Mouse (Mus musculus) lung, postnatal 0 days (tissue): ENCODE data around the gene Tcf12. TPM values are rescaled to one million over a fixed set of nuclear protein-coding genes. Genes with fewer than 3 reads are reported as not detected.

ENCODE experiments used
- ATAC-seq: fragments of 200-750 bp; cut with Nextera tagmentation; 2 replicates; pipeline ENCODE4 v1.8.0; 2017; ENCODE audit warnings: moderate library complexity
- DNase-seq: peaks from one replicate; pipeline ENCODE4 v3.0.0-alpha.2; 2016; ENCODE audit warnings: low spot score
- H3K27ac ChIP-seq: fragments of 300-500 bp; sonication (generic); 2 replicates; pipeline ENCODE4 v1.5.1; 2014; ENCODE audit warnings: antibody characterized with exemption, mild to moderate bottlenecking, low read length, mixed read lengths
- H3K27me3 ChIP-seq: fragments of 300-500 bp; sonication (generic); replicated peaks from 2 replicates; pipeline ENCODE4 v1.6.1; 2014; ENCODE audit warnings: low read length, mixed read lengths; ENCODE audit not compliant: insufficient read depth
- H3K36me3 ChIP-seq: fragments of 300-500 bp; sonication (generic); 2 replicates; pipeline ENCODE4 v1.6.1; 2014; ENCODE audit warnings: low read length, mixed read lengths; ENCODE audit not compliant: insufficient read depth
- H3K4me1 ChIP-seq: fragments of 300-500 bp; sonication (generic); 2 replicates; pipeline ENCODE4 v1.6.1; 2014; ENCODE audit warnings: antibody characterized with exemption, low read depth, low read length, mixed read lengths; ENCODE audit not compliant: insufficient read depth
- H3K4me2 ChIP-seq: fragments of 300-500 bp; sonication (generic); replicated peaks from 2 replicates; pipeline ENCODE4 v1.6.1; 2014; ENCODE audit warnings: low read depth, mild to moderate bottlenecking, low read length, moderate library complexity, mixed read lengths
- H3K4me3 ChIP-seq: fragments of 300-500 bp; sonication (generic); 2 replicates; pipeline ENCODE4 v1.5.1; 2014; ENCODE audit warnings: low read depth, low read length
- H3K9ac ChIP-seq: fragments of 300-500 bp; sonication (generic); replicated peaks from 2 replicates; pipeline ENCODE4 v1.6.1; 2014; ENCODE audit warnings: low read depth, mild to moderate bottlenecking
- H3K9me3 ChIP-seq: fragments of 300-500 bp; sonication (generic); 2 replicates; pipeline ENCODE4 v1.6.1; 2016; ENCODE audit warnings: low read length, mixed read lengths
- CTCF ChIP-seq: IDR thresholded peaks from 2 replicates; pipeline ENCODE4 v1.5.1; 2016; ENCODE audit warnings: antibody characterized with exemption, mild to moderate bottlenecking
- EP300 ChIP-seq: IDR thresholded peaks from 2 replicates; pipeline ENCODE4 v1.6.1; 2016; ENCODE audit warnings: antibody characterized with exemption, mild to moderate bottlenecking, control low read depth
- WGBS: fragments of 180-500 bp; shearing (Covaris S2); extraction: QIAGEN DNeasy Blood & Tissue Kit; methylation state at CpG from one replicate; pipeline ENCODE4 v1.1.7; 2014; 5-methylcytosine and 5-hydroxymethylcytosine counted together
- polyA plus RNA-seq: library from polyadenylated mRNA; unstranded; fragments of >200 nt; fragmentation: Nextera tagmentation; extraction: Ambion mirVana; gene quantifications from 2 replicates; pipeline ENCODE4 v1.2.1, GENCODE M21; 2015

Gene Tcf12
- polyA plus RNA-seq, 1 experiment from 2014 or later, result 34.1 TPM

DNA sequence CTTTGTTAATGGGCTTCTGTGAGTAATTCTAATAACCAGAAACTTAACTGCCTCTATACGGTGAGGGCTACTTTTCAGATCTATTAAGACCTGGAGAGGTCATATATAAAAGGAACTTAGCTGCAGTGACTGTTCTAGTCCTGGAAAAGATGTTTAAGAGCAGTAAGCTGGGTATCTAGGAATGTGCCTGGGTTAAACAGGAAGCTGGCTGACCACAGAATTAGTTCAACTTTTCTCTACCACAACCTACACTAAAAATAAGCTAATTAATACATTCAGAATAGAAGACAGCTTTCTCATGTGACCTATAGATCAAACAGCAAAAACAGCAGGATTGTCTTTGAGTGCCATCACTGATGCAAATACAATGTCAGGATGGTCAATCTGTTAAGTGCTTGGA, 98.1 kb downstream of the Tcf12 start:
- DNase-seq, result no peak
- ATAC-seq, result no peak
- Histone ChIP-seq H3K36me3 (no peaks in the 10 kb centered on the region), H3K9ac (no peak overlapping the region), H3K27me3 (no peaks in the 10 kb centered on the region), H3K4me1 (no peaks in the 10 kb centered on the region), H3K27ac (no peak overlapping the region), H3K4me2 (no peak overlapping the region), H3K4me3 (no peak overlapping the region), H3K9me3 (no peaks in the 10 kb centered on the region)
- WGBS, result 84% methylated on average over 1 of the region's 1 CpGs
- TF ChIP-seq CTCF (no peak), EP300 (no peak)

DNA sequence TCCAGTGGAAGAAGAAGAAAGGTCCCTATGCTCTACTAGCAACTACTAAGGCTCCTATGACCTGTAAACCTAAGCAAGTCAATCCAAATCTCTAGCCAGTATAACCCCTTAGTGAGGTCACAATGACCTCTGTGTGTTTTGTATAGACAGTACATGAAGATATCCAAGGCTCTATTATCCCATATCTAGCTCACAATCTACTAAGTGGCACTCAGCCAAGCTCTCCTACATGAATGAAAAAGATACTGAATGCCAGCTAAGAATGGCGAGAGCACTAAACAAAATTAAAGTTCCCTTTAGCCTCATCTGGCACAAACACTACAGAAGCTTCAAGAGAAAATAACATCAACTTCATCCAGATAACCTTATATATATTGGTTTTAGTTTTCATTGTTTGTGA, 103.0 kb downstream of the Tcf12 start:
- DNase-seq (no peak), ATAC-seq (no peak)
- WGBS, result 57% methylated on average over 1 of the region's 1 CpGs
- Histone ChIP-seq H3K27me3 (no peaks in the 10 kb centered on the region), H3K9me3 (no peaks in the 10 kb centered on the region), H3K9ac (no peak overlapping the region), H3K4me1 (no peaks in the 10 kb centered on the region), H3K27ac (no peak overlapping the region), H3K36me3 (no peaks in the 10 kb centered on the region), H3K4me2 (no peak overlapping the region), H3K4me3 (no peak overlapping the region)
- no peak for TF ChIP-seq EP300
- no peak for TF ChIP-seq CTCF

DNA sequence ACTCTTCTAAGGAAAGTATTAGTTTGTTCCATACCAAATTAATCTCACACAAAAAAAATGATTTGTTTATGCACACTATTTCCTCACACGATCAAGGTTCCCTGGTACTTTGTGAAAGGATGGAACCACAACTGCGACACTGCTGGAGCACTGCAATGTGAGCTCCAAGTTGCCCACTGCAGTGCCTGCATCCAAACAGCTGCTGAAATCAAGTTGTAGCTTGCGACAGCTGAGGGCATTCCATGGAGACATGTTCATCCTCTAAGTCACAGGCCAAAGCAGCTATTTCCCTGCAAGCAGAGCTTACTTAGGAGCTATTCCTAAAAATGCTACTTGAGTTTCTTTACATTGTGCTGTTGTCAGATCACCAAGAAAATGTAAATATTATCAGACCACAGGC, 120.5 kb downstream of the Tcf12 start:
- Histone ChIP-seq H3K9me3 (no peaks in the 10 kb centered on the region), H3K36me3 (no peaks in the 10 kb centered on the region), H3K27ac (no peak overlapping the region), H3K9ac (no peak overlapping the region), H3K27me3 (no peaks in the 10 kb centered on the region), H3K4me3 (no peak overlapping the region), H3K4me2 (no peak overlapping the region), H3K4me1 (no peaks in the 10 kb centered on the region; the same call in 1 of the 2 replicates)
- whole genome bisulfite sequencing, result 57% methylated on average over 3 of the region's 3 CpGs
- ATAC-seq (no peak; the same call in 1 of the 2 replicates), DNase-seq (no peak)
- TF ChIP-seq EP300 (no peak), CTCF (no peak)

DNA sequence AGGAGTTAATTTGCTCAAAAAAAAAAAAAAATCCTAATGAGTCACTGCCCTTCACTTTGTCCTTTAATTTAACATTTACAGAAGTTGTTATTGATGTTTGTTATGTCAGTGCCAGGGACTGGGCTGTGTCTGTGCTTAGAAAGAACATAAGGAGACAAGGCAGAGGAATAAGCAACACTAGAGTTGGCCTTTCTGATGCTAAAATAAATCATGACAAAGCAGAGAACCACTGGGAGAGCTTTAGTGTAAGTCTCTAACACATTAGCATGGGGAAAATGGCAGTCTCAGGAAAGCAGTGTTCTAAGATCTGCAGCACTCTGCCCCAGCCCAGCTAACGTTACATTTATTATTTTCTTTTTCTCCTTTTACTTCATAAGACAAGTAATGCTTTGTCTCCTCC, 121.3 kb downstream of the Tcf12 start:
- ATAC-seq, result no peak
- no peak overlapping the region for H3K9ac ChIP-seq
- no peaks in the 10 kb centered on the region for H3K9me3 ChIP-seq
- H3K4me1 ChIP-seq, result no peaks in the 10 kb centered on the region; the same call in 1 of the 2 replicates
- H3K36me3 ChIP-seq, result no peaks in the 10 kb centered on the region
- WGBS, result 60% methylated on average over 1 of the region's 1 CpGs
- TF ChIP-seq EP300, result no peak
- no peak for TF ChIP-seq CTCF
- H3K27ac ChIP-seq, result no peak overlapping the region
- no peaks in the 10 kb centered on the region for H3K27me3 ChIP-seq
- H3K4me3 ChIP-seq, result no peak overlapping the region
- DNase-seq, result no peak
- no peak overlapping the region for H3K4me2 ChIP-seq

DNA sequence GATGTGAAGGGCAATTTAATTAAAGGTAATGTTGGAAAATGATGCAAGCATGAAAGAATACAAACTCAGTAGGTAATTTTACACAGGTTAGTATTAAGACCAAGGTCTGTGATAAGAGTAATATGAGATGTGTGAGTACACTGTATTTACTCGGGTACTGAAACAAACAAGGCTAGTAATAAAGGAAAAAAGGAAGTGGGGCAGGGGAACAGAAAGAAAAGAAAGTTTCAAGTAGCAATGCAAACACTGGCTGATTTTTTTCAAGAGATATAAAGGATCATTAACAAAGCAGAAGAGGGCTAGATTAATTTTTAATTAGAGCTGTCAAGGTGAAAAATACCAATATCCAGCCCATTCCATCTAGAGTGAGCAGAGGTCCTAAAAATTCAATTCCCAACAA, 122.0 kb downstream of the Tcf12 start:
- H3K27me3 ChIP-seq, result no peaks in the 10 kb centered on the region
- H3K9ac ChIP-seq, result no peak overlapping the region
- no peaks in the 10 kb centered on the region; the same call in 1 of the 2 replicates for H3K4me1 ChIP-seq
- H3K27ac ChIP-seq, result no peak overlapping the region
- H3K36me3 ChIP-seq, result no peaks in the 10 kb centered on the region
- no peak for ATAC-seq
- DNase-seq, result no peak
- H3K4me2 ChIP-seq, result no peak overlapping the region
- no peak overlapping the region for H3K4me3 ChIP-seq
- WGBS, result 38% methylated on average over 1 of the region's 1 CpGs
- TF ChIP-seq CTCF (no peak), EP300 (no peak)
- no peaks in the 10 kb centered on the region for H3K9me3 ChIP-seq

DNA sequence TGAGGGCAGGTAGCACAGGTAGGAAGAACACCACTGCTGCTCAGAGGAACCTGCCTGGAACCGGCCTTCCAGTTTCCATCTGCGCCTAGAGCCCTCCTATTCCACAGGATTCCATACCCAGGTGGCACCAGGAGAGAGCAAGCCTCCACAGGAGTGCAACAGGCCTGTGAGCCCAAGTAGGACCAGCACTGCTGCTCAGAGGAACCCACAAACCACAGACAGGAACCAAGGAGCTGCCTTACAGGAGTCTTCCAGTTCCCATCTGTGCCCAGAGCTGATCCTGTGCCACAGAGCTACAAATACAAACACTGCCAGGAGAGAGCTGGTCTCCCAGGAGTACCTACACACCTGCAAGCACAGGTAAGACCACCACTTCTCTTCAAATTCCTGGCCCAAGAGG, 125.0 kb downstream of the Tcf12 start:
- 97% methylated on average over 2 of the region's 2 CpGs for WGBS
- TF ChIP-seq EP300, result no peak
- TF ChIP-seq CTCF, result no peak

DNA sequence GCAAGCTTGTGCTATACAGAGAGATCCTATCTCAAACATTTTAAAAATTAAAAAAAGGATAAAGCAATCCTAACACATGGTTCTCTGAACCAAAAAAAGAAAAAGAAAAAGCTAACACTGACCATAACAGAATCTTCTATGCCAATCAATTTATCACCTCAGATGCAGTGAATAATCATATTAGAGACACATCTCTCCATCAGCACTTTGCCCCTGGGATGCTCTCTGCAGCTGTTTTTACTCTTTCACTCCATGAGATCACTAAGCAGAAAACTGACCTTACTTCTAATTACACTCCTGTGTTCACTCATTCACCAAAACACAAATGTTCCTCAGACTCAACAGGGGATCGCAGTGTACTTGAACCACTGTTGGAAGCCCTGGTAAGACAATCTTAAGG, 128.8 kb downstream of the Tcf12 start:
- DNase-seq, result no peak
- ATAC-seq, result no peak
- Histone ChIP-seq H3K4me1 (no peaks in the 10 kb centered on the region; the same call in 1 of the 2 replicates), H3K9ac (no peak overlapping the region), H3K9me3 (no peaks in the 10 kb centered on the region), H3K27ac (no peak overlapping the region), H3K4me2 (no peak overlapping the region), H3K27me3 (no peaks in the 10 kb centered on the region), H3K4me3 (no peak overlapping the region), H3K36me3 (no peaks in the 10 kb centered on the region)
- TF ChIP-seq CTCF (no peak), EP300 (no peak)
- 89% methylated on average over 1 of the region's 1 CpGs for WGBS

More for the DNA sequence above, 125.0 kb downstream of the Tcf12 start:
- Histone ChIP-seq H3K4me1 (no peaks in the 10 kb centered on the region; the same call in 1 of the 2 replicates), H3K27ac (no peak overlapping the region), H3K36me3 (no peaks in the 10 kb centered on the region), H3K27me3 (no peaks in the 10 kb centered on the region), H3K9ac (no peak overlapping the region), H3K4me3 (no peak overlapping the region), H3K9me3 (no peaks in the 10 kb centered on the region), H3K4me2 (no peak overlapping the region)
- ATAC-seq (no peak), DNase-seq (no peak)
